Mouse (Mus musculus) ES-Bruce4 (cell line): Measurements from ENCODE around the gene Brd3. TPM values are rescaled to one million over a fixed set of nuclear protein-coding genes. Genes with fewer than 3 reads are reported as not detected.

Experiments used
- H3K27ac ChIP-seq: 2 replicates; pipeline ENCODE4 v1.5.1; 2012; ENCODE audit warnings: low read length, inconsistent platforms; ENCODE audit not compliant: insufficient read depth
- H3K27me3 ChIP-seq: 2 replicates; pipeline ENCODE4 v1.6.1; 2012; ENCODE audit warnings: mild to moderate bottlenecking, low read length, inconsistent platforms; ENCODE audit not compliant: control insufficient read depth, poor library complexity, insufficient read depth, severe bottlenecking
- H3K36me3 ChIP-seq: 2 replicates; pipeline ENCODE4 v1.6.1; 2012; ENCODE audit warnings: inconsistent platforms, mild to moderate bottlenecking, low read length, moderate library complexity; ENCODE audit not compliant: control insufficient read depth, poor library complexity, insufficient read depth, severe bottlenecking
- H3K4me1 ChIP-seq: one replicate; pipeline ENCODE4 v1.8.1; 2011; ENCODE audit warnings: low read length; ENCODE audit not compliant: control insufficient read depth, insufficient read depth
- H3K4me3 ChIP-seq: 2 replicates; pipeline ENCODE4 v1.5.1; 2011; ENCODE audit warnings: low read depth, mild to moderate bottlenecking, low read length
- H3K9ac ChIP-seq: 2 replicates; pipeline ENCODE4 v1.6.1; 2012; ENCODE audit warnings: low read depth, mild to moderate bottlenecking, inconsistent platforms; ENCODE audit not compliant: poor library complexity, severe bottlenecking
- H3K9me3 ChIP-seq: replicated peaks from 2 replicates; pipeline ENCODE4 v1.6.1; 2012; ENCODE audit warnings: mild to moderate bottlenecking, low read length, inconsistent platforms; ENCODE audit not compliant: control insufficient read depth, poor library complexity, insufficient read depth, severe bottlenecking
- CTCF ChIP-seq: IDR thresholded peaks from one replicate; pipeline ENCODE4 v1.8.1; 2011; ENCODE audit warnings: low read depth, low read length
- EP300 ChIP-seq: IDR thresholded peaks from 2 replicates; pipeline ENCODE4 v1.6.1; 2011; ENCODE audit warnings: low read depth, low read length; ENCODE audit not compliant: insufficient read depth
- POLR2A ChIP-seq: IDR thresholded peaks from one replicate; pipeline ENCODE4 v1.8.1; 2011; ENCODE audit warnings: low read length; ENCODE audit not compliant: insufficient read depth
- polyA plus RNA-seq: library from polyadenylated mRNA; stranded (reverse); fragments of >200 nt; gene quantifications from 2 replicates; pipeline ENCODE4 v1.2.4, GENCODE M21; 2011; ENCODE audit warnings: low read depth; ENCODE audit not compliant: missing spikeins, insufficient read depth, insufficient read length

Gene Brd3
- polyA plus RNA-seq, 1 experiment, result 76.8 TPM

DNA sequence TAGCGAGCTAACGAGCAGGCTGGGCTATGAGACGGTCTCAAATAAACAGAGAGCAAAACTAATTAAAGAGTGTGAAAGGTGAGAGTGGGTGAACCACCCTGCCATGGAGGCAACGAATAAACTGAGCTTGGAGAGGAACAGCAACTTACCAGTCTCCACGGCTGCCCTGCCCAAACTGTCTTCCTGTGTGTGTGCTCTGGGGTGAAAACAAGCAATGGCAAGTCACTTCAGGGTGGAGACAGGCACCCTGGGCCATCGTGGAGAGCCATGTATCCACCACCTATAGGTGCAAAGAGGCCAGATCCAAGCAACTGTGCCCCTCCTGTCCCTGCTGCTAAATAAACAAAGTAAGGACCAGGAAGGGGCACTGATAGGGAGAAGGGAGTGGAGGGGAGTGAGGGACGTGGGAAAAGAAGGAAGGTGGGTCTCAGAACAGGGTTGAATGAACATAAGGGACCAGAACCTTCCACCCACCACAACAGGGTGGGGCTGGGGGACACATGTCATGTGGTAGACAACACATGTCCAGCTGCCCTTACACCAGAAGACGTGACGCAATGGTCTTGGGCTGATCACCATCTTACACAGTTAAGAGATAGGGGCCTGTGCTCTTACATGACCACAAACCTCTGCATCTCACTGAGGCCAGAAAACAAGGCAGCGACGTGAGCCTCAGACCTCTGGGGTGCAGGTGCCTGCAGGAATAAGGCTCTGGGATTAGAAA lies 92.2 kb downstream of the Brd3 start:
- Histone ChIP-seq H3K27ac (no peak overlapping the region), H3K36me3 (no peaks in the 10 kb centered on the region), H3K4me1 (peaks cover 37% of the 10 kb centered on the region), H3K4me3 (no peak overlapping the region), H3K27me3 (no peaks in the 10 kb centered on the region), H3K9me3 (no peaks in the 10 kb centered on the region), H3K9ac (no peak overlapping the region)
- TF ChIP-seq POLR2A (no peak), CTCF (no peak), EP300 (no peak)

DNA sequence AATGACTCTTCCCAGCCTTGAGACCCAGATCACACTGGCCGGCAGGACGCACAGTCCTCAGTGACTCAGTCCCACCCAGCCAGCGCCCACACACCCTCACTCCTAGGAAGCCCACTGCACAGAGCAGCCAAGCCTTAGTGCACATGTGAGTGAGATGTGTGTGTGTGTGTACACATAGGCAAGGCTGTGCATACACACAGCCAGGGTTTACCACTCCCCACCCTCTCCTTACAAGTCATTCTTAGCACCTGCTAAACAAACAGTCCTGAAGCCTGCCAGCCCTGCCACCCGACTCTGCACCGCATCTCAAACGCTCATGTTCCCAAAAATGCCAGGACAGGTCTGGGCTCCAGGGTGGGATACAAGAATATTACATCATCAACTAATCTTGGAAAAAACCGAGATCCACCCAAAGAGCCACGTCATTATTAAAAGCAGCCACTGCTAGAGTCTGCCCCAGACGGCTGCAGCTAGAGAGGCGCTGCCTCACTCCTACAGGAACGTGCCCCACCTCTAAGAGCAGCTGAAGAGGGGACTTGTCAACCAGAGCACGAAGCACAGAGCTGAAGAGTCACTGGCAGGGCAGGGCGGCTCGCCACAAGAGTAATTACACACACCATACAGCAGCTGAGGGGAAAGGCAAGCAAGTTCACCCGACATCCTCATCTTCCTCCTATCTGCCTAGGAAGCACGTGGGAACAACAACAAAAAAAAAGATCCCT lies 93.4 kb downstream of the Brd3 start:
- Histone ChIP-seq H3K9ac (no peak overlapping the region), H3K27me3 (no peaks in the 10 kb centered on the region), H3K4me3 (no peak overlapping the region), H3K9me3 (no peaks in the 10 kb centered on the region), H3K36me3 (no peaks in the 10 kb centered on the region), H3K27ac (no peak overlapping the region), H3K4me1 (peaks cover 37% of the 10 kb centered on the region)
- TF ChIP-seq CTCF, result no peak
- TF ChIP-seq EP300, result no peak
- no peak for TF ChIP-seq POLR2A

DNA sequence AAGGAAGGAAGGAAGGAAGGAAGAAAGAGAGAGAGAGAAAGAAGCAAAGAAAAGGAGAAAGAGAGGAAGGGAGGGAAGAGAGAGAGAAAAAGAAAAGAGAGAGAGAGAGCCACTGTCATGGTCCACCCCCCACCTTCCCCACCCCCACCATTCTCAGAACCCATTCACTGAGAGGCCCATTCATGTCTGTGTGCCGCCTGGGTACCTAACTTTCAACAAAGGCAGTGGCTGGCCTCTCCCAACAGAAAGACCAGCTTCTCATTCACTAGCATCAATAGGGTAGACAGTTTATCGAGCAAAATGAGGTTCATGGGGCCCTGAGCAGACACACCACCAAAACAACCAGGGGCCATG lies 93.9 kb downstream of the Brd3 start:
- TF ChIP-seq CTCF (no peak), EP300 (no peak), POLR2A (no peak)
- H3K4me1 ChIP-seq, result peaks cover 31% of the 10 kb centered on the region
- H3K36me3 ChIP-seq, result no peaks in the 10 kb centered on the region
- no peak overlapping the region for H3K9ac ChIP-seq
- H3K4me3 ChIP-seq, result no peak overlapping the region
- H3K27me3 ChIP-seq, result no peaks in the 10 kb centered on the region
- no peak overlapping the region for H3K27ac ChIP-seq
- H3K9me3 ChIP-seq, result no peaks in the 10 kb centered on the region

DNA sequence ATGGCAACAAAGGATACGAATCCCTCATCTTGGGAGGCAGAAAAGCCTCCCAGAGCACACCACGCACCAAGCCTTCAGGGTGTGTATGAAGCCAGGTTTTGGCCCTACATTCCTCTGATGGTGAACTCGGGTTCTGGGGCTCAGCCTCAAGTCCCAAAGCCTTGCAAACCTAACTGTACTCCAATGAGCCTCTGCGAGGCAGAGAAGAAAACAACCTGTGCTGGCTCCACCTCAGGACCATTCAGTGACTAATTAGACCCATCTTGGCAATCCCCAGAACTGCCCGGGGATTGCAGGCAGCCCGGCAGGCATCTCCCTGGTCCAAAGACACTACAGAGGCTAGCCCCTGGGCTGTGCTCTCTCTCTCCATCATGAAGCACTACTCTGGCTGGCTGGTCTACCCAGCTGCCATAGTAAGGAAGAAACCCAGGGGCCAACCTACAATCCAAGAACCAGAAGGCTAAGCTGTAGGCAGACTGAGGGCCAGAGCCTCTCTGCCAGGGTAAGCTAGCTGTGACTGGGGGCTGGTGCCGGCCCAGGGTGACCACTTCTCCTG lies 95.1 kb downstream of the Brd3 start:
- Histone ChIP-seq H3K9me3 (no peaks in the 10 kb centered on the region), H3K9ac (no peak overlapping the region), H3K4me3 (no peak overlapping the region), H3K27ac (peak overlapping the region; percentile 88), H3K36me3 (no peaks in the 10 kb centered on the region), H3K27me3 (no peaks in the 10 kb centered on the region), H3K4me1 (peaks cover 24% of the 10 kb centered on the region)
- no peak for TF ChIP-seq EP300
- TF ChIP-seq CTCF, result no peak
- TF ChIP-seq POLR2A, result no peak

DNA sequence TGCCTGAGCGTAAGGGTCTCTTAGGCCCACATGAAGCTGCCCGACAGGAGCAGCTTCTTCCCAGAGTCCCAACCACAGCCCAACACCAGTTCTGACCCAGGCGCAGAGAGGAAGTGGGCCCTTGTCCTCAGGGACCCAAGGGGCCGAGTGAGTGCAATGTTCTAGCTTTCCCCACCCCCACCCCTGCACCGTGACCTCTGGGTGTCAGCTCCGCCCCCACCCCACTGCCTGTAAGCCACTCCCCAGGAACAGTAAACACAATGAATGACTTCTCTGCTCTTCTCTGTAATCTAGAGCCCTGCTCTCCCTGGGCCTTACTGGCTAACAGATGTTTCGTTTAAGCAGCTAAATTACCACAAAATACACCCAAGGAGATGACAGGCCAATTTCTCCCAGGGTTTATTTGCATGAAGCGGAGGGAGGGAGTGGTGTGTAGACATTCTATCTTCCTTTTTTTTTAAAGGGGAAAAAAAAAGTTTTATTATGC lies 95.7 kb downstream of the Brd3 start:
- Histone ChIP-seq H3K36me3 (no peaks in the 10 kb centered on the region), H3K9ac (no peak overlapping the region), H3K27me3 (no peaks in the 10 kb centered on the region), H3K9me3 (no peaks in the 10 kb centered on the region), H3K4me1 (peaks cover 24% of the 10 kb centered on the region), H3K27ac (peak overlapping the region; percentile 88), H3K4me3 (peak overlapping the region; percentile 17; the same call in 1 of the 2 replicates)
- TF ChIP-seq POLR2A (no peak), EP300 (peak; percentile 88)

DNA sequence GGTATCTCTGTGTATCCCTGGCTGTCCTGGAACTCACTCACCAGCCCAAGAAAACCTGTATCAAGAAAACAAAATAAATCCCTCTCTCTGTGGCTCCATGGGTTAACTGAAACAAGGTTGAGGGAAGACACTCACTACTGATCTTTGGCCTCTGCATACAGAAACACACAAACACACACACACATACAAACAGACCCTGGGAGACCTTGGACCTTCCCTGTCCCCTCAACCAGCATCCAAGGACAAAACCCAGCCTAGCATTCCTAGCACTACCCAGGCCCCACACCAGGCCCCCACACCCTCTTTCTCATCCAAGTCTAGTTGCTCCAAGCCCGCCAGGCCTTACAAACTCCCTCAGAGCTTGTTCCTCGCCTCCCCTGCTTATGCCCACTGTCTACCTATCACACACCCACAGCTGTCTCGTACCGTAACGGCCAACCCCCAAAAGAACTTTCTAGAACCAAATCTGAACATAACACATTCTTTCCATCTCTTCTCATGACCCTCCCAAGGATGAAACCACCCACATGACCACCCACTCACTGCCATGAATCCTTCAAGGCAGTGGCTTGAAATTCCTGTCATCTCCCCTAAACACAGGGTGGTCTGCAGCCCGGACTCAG lies 96.8 kb downstream of the Brd3 start:
- Histone ChIP-seq H3K4me3 (no peak overlapping the region), H3K27me3 (no peaks in the 10 kb centered on the region), H3K9me3 (no peaks in the 10 kb centered on the region), H3K4me1 (peaks cover 22% of the 10 kb centered on the region), H3K36me3 (no peaks in the 10 kb centered on the region), H3K27ac (no peak overlapping the region), H3K9ac (no peak overlapping the region)
- no peak for TF ChIP-seq CTCF
- TF ChIP-seq EP300, result no peak
- TF ChIP-seq POLR2A, result no peak
